Mouse (Mus musculus) G1E (cell line): Measurements from ENCODE around the gene Lrrc8e.

Experiments
- CTCF ChIP-seq: IDR thresholded peaks from 2 replicates; pipeline ENCODE4 v1.5.1; 2012; ENCODE audit warnings: low read depth, low read length, inconsistent platforms, mixed read lengths
- GATA1 ChIP-seq: IDR thresholded peaks from 2 replicates; pipeline ENCODE4 v1.6.1; 2012; ENCODE audit warnings: borderline replicate concordance, low read length, inconsistent platforms, mixed read lengths
- GATA2 ChIP-seq: IDR thresholded peaks from 2 replicates; pipeline ENCODE4 v1.6.1; 2012; ENCODE audit warnings: low read depth, low read length, inconsistent platforms, borderline replicate concordance
- POLR2AphosphoS5 ChIP-seq: IDR thresholded peaks from 2 replicates; pipeline ENCODE4 v1.6.1; 2012; ENCODE audit warnings: low read depth, low read length, inconsistent platforms; ENCODE audit not compliant: insufficient replicate concordance
- TAL1 ChIP-seq: conservative IDR thresholded peaks from 2 replicates; pipeline ENCODE4 v1.6.1; 2012; ENCODE audit warnings: low read depth, low read length, inconsistent platforms, mixed read lengths

DNA sequence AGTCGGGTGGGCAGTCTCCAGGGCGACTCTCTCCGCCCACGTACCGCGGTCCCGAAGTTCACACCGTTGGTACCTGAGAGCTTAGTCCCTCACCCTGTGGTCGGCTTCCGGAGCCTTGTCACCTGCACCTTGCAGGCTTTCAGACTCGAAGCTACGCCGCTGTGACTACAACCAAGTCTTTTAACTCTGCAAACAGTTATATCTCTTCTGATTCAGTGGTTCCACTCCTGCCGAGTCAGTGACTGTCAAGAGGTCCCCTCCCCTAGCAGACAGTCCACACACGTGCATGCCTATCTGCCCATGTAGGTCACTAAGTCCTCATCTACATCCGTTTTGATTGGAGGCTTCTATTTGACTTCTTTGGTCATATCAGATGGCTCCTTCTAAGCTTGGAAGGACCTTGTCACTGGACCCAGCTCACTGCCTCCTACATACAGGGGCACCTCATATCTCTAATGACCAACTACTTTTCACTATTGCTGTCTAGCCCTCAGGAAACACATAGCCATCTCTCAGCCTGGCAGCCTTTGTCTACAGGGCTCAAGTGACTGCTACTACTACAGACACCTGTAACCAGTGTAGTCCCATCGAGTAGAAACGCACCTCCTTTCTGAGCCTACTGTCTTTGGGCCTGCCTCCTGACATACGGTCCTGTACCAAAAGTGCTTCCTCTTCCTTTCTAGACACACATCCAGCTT is 12.7 kb downstream of the Lrrc8e start:
- TF ChIP-seq CTCF (no peak), TAL1 (no peak), GATA2 (no peak), GATA1 (no peak), POLR2AphosphoS5 (no peak)
